Mouse (Mus musculus) limb, embryonic 13.5 days (tissue): Measurements from ENCODE around the gene Klc2. TPM values are rescaled to one million over a fixed set of nuclear protein-coding genes. Genes with fewer than 3 reads are reported as not detected.

Experiments used
- ATAC-seq: fragments of 200-750 bp; cut with Nextera tagmentation; 2 replicates; pipeline ENCODE4 v1.8.0; 2017; ENCODE audit warnings: low read depth, moderate number of reproducible peaks, moderate TSS enrichment; ENCODE audit not compliant: low FRiP score
- H3K27ac ChIP-seq: fragments of 300-500 bp; sonication (generic); 2 replicates; pipeline ENCODE4 v1.5.1; 2015; ENCODE audit warnings: inconsistent platforms, mild to moderate bottlenecking, moderate library complexity
- H3K27me3 ChIP-seq: fragments of 300-500 bp; sonication (generic); 2 replicates; pipeline ENCODE4 v1.6.1; 2015; ENCODE audit warnings: mild to moderate bottlenecking, inconsistent platforms
- H3K36me3 ChIP-seq: fragments of 300-500 bp; sonication (generic); 2 replicates; pipeline ENCODE4 v1.6.1; 2015; ENCODE audit warnings: inconsistent platforms, mild to moderate bottlenecking, moderate library complexity
- H3K4me1 ChIP-seq: fragments of 300-500 bp; sonication (generic); 2 replicates; pipeline ENCODE4 v1.6.1; 2015; ENCODE audit warnings: inconsistent platforms
- H3K4me2 ChIP-seq: fragments of 300-500 bp; sonication (generic); replicated peaks from 2 replicates; pipeline ENCODE4 v1.6.1; 2015; ENCODE audit warnings: inconsistent platforms, mild to moderate bottlenecking, moderate library complexity
- H3K4me3 ChIP-seq: fragments of 300-500 bp; sonication (generic); 2 replicates; pipeline ENCODE4 v1.5.1; 2015; ENCODE audit warnings: moderate library complexity, mild to moderate bottlenecking, inconsistent platforms
- H3K9ac ChIP-seq: fragments of 300-500 bp; sonication (generic); 2 replicates; pipeline ENCODE4 v1.6.1; 2015; ENCODE audit warnings: mild to moderate bottlenecking, inconsistent platforms
- H3K9me3 ChIP-seq: fragments of 300-500 bp; sonication (generic); 2 replicates; pipeline ENCODE4 v1.6.1; 2016; ENCODE audit warnings: inconsistent platforms
- WGBS: fragments of 180-500 bp; shearing (Covaris S2); methylation state at CpG from one replicate; pipeline ENCODE4 v1.1.7; 2015; 5-methylcytosine and 5-hydroxymethylcytosine counted together
- polyA plus RNA-seq: library from polyadenylated mRNA; unstranded; fragments of >200 nt; fragmentation: Nextera tagmentation; extraction: Ambion mirVana; gene quantifications from 2 replicates; pipeline ENCODE4 v1.2.1, GENCODE M21; 2015

The Klc2 gene
- polyA plus RNA-seq, 1 experiment from 2014 or later, result 29.0 TPM

GRCm38 (mm10) chr19:5123241-5123640 is 4.9 kb upstream of the Klc2 start:
- Histone ChIP-seq H3K27ac (no peak overlapping the region), H3K36me3 (no peaks in the 10 kb centered on the region), H3K27me3 (no peaks in the 10 kb centered on the region), H3K4me2 (no peak overlapping the region), H3K4me1 (peaks cover 8% of the 10 kb centered on the region; the same call in 1 of the 2 replicates), H3K4me3 (no peak overlapping the region), H3K9me3 (no peaks in the 10 kb centered on the region), H3K9ac (no peak overlapping the region)
- no peak for ATAC-seq
- 83% methylated on average over 3 of the region's 3 CpGs for WGBS

- H3K9ac ChIP-seq, result no peak overlapping the region
- ATAC-seq, result no peak
- 85% methylated on average over 10 of the region's 10 CpGs for WGBS
- no peak overlapping the region for H3K4me3 ChIP-seq
- no peaks in the 10 kb centered on the region for H3K9me3 ChIP-seq
- H3K4me1 ChIP-seq, result peaks cover 8% of the 10 kb centered on the region; the same call in 1 of the 2 replicates
- no peak overlapping the region for H3K4me2 ChIP-seq
- H3K36me3 ChIP-seq, result no peaks in the 10 kb centered on the region
- H3K27ac ChIP-seq, result no peak overlapping the region
- H3K27me3 ChIP-seq, result no peaks in the 10 kb centered on the region
Observed at GRCm38 (mm10) chr19:5122492-5122891, 4.1 kb upstream of the Klc2 start.

- WGBS, result under 1% methylated on average over 78 of the region's 83 CpGs
- Histone ChIP-seq H3K4me3 (peak overlapping the region; percentile 65), H3K9me3 (no peaks in the 10 kb centered on the region), H3K27me3 (no peaks in the 10 kb centered on the region), H3K4me2 (peak overlapping the region; percentile 86), H3K36me3 (peaks cover 27% of the 10 kb centered on the region), H3K4me1 (peaks cover 19% of the 10 kb centered on the region), H3K9ac (peak overlapping the region; percentile 83), H3K27ac (peak overlapping the region; percentile 90)
- ATAC-seq, result peak; percentile 92
Observed at GRCm38 (mm10) chr19:5117494-5118383, 621 bp downstream of the Klc2 start.

GRCm38 (mm10) chr19:5113783-5114182 is 4.6 kb downstream of the Klc2 start:
- H3K9ac ChIP-seq, result no peak overlapping the region; the same call in 1 of the 2 replicates
- H3K4me3 ChIP-seq, result no peak overlapping the region
- no peak overlapping the region for H3K4me2 ChIP-seq
- no peak overlapping the region for H3K27ac ChIP-seq
- no peaks in the 10 kb centered on the region for H3K9me3 ChIP-seq
- peaks cover 67% of the 10 kb centered on the region for H3K36me3 ChIP-seq
- 96% methylated on average over 7 of the region's 7 CpGs for WGBS
- peaks cover 15% of the 10 kb centered on the region for H3K4me1 ChIP-seq
- H3K27me3 ChIP-seq, result no peaks in the 10 kb centered on the region
- ATAC-seq, result no peak

- Histone ChIP-seq H3K27ac (no peak overlapping the region), H3K4me2 (no peak overlapping the region), H3K36me3 (peaks cover 69% of the 10 kb centered on the region), H3K9ac (no peak overlapping the region), H3K9me3 (no peaks in the 10 kb centered on the region), H3K4me1 (peaks cover 13% of the 10 kb centered on the region), H3K27me3 (no peaks in the 10 kb centered on the region), H3K4me3 (no peak overlapping the region)
- no peak for ATAC-seq
- WGBS, result 74% methylated on average over 19 of the region's 19 CpGs
Observed at GRCm38 (mm10) chr19:5109659-5110453, 8.5 kb downstream of the Klc2 start.

GRCm38 (mm10) chr19:5108702-5109101 is 9.7 kb downstream of the Klc2 start:
- Histone ChIP-seq H3K27me3 (no peaks in the 10 kb centered on the region), H3K4me1 (peaks cover 13% of the 10 kb centered on the region), H3K36me3 (peaks cover 72% of the 10 kb centered on the region), H3K9me3 (no peaks in the 10 kb centered on the region), H3K9ac (no peak overlapping the region), H3K4me2 (no peak overlapping the region), H3K27ac (no peak overlapping the region), H3K4me3 (no peak overlapping the region)
- ATAC-seq, result no peak
- 75% methylated on average over 4 of the region's 4 CpGs for WGBS

- Histone ChIP-seq H3K27ac (no peak overlapping the region), H3K27me3 (no peaks in the 10 kb centered on the region), H3K36me3 (peaks cover 72% of the 10 kb centered on the region), H3K9me3 (no peaks in the 10 kb centered on the region), H3K9ac (no peak overlapping the region), H3K4me2 (no peak overlapping the region), H3K4me1 (peaks cover 13% of the 10 kb centered on the region), H3K4me3 (no peak overlapping the region)
- ATAC-seq, result no peak
- WGBS, result 32% methylated on average over 5 of the region's 5 CpGs
Observed at GRCm38 (mm10) chr19:5108271-5108575, 10.1 kb downstream of the Klc2 start.

- peaks cover 13% of the 10 kb centered on the region for H3K4me1 ChIP-seq
- H3K27me3 ChIP-seq, result no peaks in the 10 kb centered on the region
- no peak overlapping the region for H3K9ac ChIP-seq
- H3K4me3 ChIP-seq, result no peak overlapping the region
- H3K9me3 ChIP-seq, result no peaks in the 10 kb centered on the region
- H3K36me3 ChIP-seq, result peaks cover 72% of the 10 kb centered on the region
- no peak for ATAC-seq
- 78% methylated on average over 18 of the region's 18 CpGs for WGBS
- H3K4me2 ChIP-seq, result peak overlapping the region; percentile 96; the same call in 1 of the 2 replicates
- no peak overlapping the region for H3K27ac ChIP-seq
Observed at GRCm38 (mm10) chr19:5107556-5108270, 10.6 kb downstream of the Klc2 start.

- Histone ChIP-seq H3K27ac (peak within 1 kb of the TSS; percentile 96), H3K9ac (peak within 1 kb of the TSS; percentile 91), H3K4me3 (peak within 1 kb of the TSS; percentile 80), H3K4me2 (peak within 1 kb of the TSS; percentile 96), H3K27me3 (no peaks in the 10 kb centered on the region), H3K36me3 (peaks cover 72% of the 10 kb centered on the region), H3K9me3 (no peaks in the 10 kb centered on the region), H3K4me1 (peaks cover 13% of the 10 kb centered on the region)
- under 1% methylated on average over 46 of the region's 46 CpGs for WGBS
- ATAC-seq, result peak; percentile 95
Observed at GRCm38 (mm10) chr19:5106731-5107191, 11.6 kb downstream of the Klc2 start, which contains the start of gene Rab1b. TSS of gene Rab1b (minus strand) at chr19:5107072.

- Histone ChIP-seq H3K36me3 (peaks cover 72% of the 10 kb centered on the region), H3K4me1 (peaks cover 13% of the 10 kb centered on the region), H3K9ac (peak overlapping the region; percentile 91), H3K9me3 (no peaks in the 10 kb centered on the region), H3K27me3 (no peaks in the 10 kb centered on the region), H3K4me2 (peak overlapping the region; percentile 96), H3K4me3 (peak overlapping the region; percentile 80), H3K27ac (peak overlapping the region; percentile 96)
- 14% methylated on average over 9 of the region's 9 CpGs for WGBS
- no peak for ATAC-seq
Observed at GRCm38 (mm10) chr19:5106074-5106473, 12.3 kb downstream of the Klc2 start.

- 2% methylated on average over 42 of the region's 48 CpGs for WGBS
- Histone ChIP-seq H3K4me2 (peak within 1 kb of the TSS; percentile 98), H3K4me1 (peaks cover 56% of the 10 kb centered on the region), H3K27me3 (no peaks in the 10 kb centered on the region), H3K27ac (peak within 1 kb of the TSS; percentile 58), H3K9ac (peak within 1 kb of the TSS; percentile 96), H3K9me3 (no peaks in the 10 kb centered on the region), H3K4me3 (peak within 1 kb of the TSS; percentile 74), H3K36me3 (peaks cover 46% of the 10 kb centered on the region)
- peak; percentile 77 for ATAC-seq
Observed at GRCm38 (mm10) chr19:5098363-5099143, 19.8 kb downstream of the Klc2 start, which contains the start of gene Cnih2. TSS of gene Cnih2 (minus strand) at chr19:5098521.
